Mouse (Mus musculus) layer of hippocampus, postnatal 25 days (tissue): ENCODE measurements at regions not wholly inside any gene's neighbourhood (a gene's known extent, or its start where the extent isn't known, plus 50 kb on each side); places are given as distances from the start of the nearest gene placed in this dataset.

ENCODE experiments used
- DNase-seq, 2 experiments: peaks; one replicate each; pipeline ENCODE4 v3.0.0; 2022; ENCODE audit warnings: mixed read lengths in 2 of 2, low spot score in 1 of 2; ENCODE audit errors: extremely low spot score in 1 of 2

- DNase-seq: no peak
Observed at GRCm38 (mm10) chr17:62295412-62295811, 585.7 kb downstream of the Efna5 start.

GRCm38 (mm10) chr17:62292703-62293102 lies 588.4 kb downstream of the Efna5 start:
- DNase-seq: no peak

GRCm38 (mm10) chr17:62287666-62288065 lies 593.5 kb downstream of the Efna5 start:
- no peak for DNase-seq

- no peak for DNase-seq
Observed at GRCm38 (mm10) chr17:62287127-62287526, 594.0 kb downstream of the Efna5 start.

- no peak for DNase-seq
Observed at GRCm38 (mm10) chr17:62286086-62287080, 594.7 kb downstream of the Efna5 start.

GRCm38 (mm10) chr17:62280201-62280600 lies 600.9 kb downstream of the Efna5 start:
- no peak for DNase-seq

GRCm38 (mm10) chr17:62271399-62271798 lies 609.7 kb downstream of the Efna5 start:
- DNase-seq: no peak

- no peak for DNase-seq
Observed at GRCm38 (mm10) chr17:62269279-62269678, 611.8 kb downstream of the Efna5 start.

- DNase-seq: no peak
Observed at GRCm38 (mm10) chr17:62253448-62253847, 627.7 kb downstream of the Efna5 start.

GRCm38 (mm10) chr17:62248011-62248410 lies 633.1 kb downstream of the Efna5 start:
- no peak for DNase-seq

- DNase-seq: no peak
Observed at GRCm38 (mm10) chr17:62246650-62247049, 634.5 kb downstream of the Efna5 start.

GRCm38 (mm10) chr17:62230939-62231338 lies 650.2 kb downstream of the Efna5 start:
- no peak for DNase-seq

GRCm38 (mm10) chr17:62210441-62211025 lies 670.6 kb downstream of the Efna5 start:
- DNase-seq: no peak

- DNase-seq: no peak
Observed at GRCm38 (mm10) chr17:62202658-62203057, 678.5 kb downstream of the Efna5 start.

- DNase-seq: no peak
Observed at GRCm38 (mm10) chr17:62200491-62200890, 680.6 kb downstream of the Efna5 start.

GRCm38 (mm10) chr17:62199559-62199958 lies 681.6 kb downstream of the Efna5 start:
- no peak for DNase-seq

GRCm38 (mm10) chr17:62178612-62179210 lies 702.4 kb downstream of the Efna5 start:
- no peak for DNase-seq

- no peak for DNase-seq
Observed at GRCm38 (mm10) chr17:62176336-62176735, 704.8 kb downstream of the Efna5 start.

- no peak for DNase-seq
Observed at GRCm38 (mm10) chr17:62172305-62172704, 708.8 kb downstream of the Efna5 start.

- no peak for DNase-seq
Observed at GRCm38 (mm10) chr17:62171532-62171931, 709.6 kb downstream of the Efna5 start.

GRCm38 (mm10) chr17:62161457-62161856 lies 719.7 kb downstream of the Efna5 start:
- no peak for DNase-seq
